Mouse (Mus musculus) heart, embryonic 16.5 days (tissue): ENCODE data around the gene Tenm1. TPM values are rescaled to one million over a fixed set of nuclear protein-coding genes. Genes with fewer than 3 reads are reported as not detected.

Experiments used
- ATAC-seq: fragments of 200-750 bp; cut with Nextera tagmentation; replicated peaks from 2 replicates; pipeline ENCODE4 v1.8.0; 2017; ENCODE audit warnings: moderate number of reproducible peaks; ENCODE audit not compliant: insufficient read depth, low FRiP score; ENCODE audit errors: extremely low read depth
- H3K27ac ChIP-seq: fragments of 300-500 bp; sonication (generic); 2 replicates; pipeline ENCODE4 v1.5.1; 2014; ENCODE audit warnings: mild to moderate bottlenecking, low read length, control low read depth, moderate library complexity
- H3K27me3 ChIP-seq: fragments of 300-500 bp; sonication (generic); 2 replicates; pipeline ENCODE4 v1.6.1; 2014; ENCODE audit warnings: low read length, mixed read lengths; ENCODE audit not compliant: control insufficient read depth, insufficient read depth
- H3K36me3 ChIP-seq: fragments of 300-500 bp; sonication (generic); 2 replicates; pipeline ENCODE4 v1.6.1; 2014; ENCODE audit not compliant: control insufficient read depth, insufficient read depth
- H3K4me1 ChIP-seq: fragments of 300-500 bp; sonication (generic); 2 replicates; pipeline ENCODE4 v1.6.1; 2014; ENCODE audit warnings: low read length, mixed read lengths; ENCODE audit not compliant: control insufficient read depth, insufficient read depth
- H3K4me2 ChIP-seq: fragments of 300-500 bp; sonication (generic); 2 replicates; pipeline ENCODE4 v1.6.1; 2014; ENCODE audit warnings: low read depth, mild to moderate bottlenecking, control low read depth, low read length
- H3K4me3 ChIP-seq: fragments of 300-500 bp; sonication (generic); 2 replicates; pipeline ENCODE4 v1.5.1; 2014; ENCODE audit warnings: mild to moderate bottlenecking, control low read depth, low read length
- H3K9ac ChIP-seq: fragments of 300-500 bp; sonication (generic); 2 replicates; pipeline ENCODE4 v1.6.1; 2014; ENCODE audit warnings: low read length, control low read depth
- H3K9me3 ChIP-seq: fragments of 300-500 bp; sonication (generic); replicated peaks from 2 replicates; pipeline ENCODE4 v1.6.1; 2016; ENCODE audit warnings: low read length; ENCODE audit not compliant: control insufficient read depth
- WGBS: fragments of 180-500 bp; shearing (Covaris S2); extraction: QIAGEN DNeasy Blood & Tissue Kit; methylation state at CpG from one replicate; pipeline ENCODE4 v1.1.7; 2014; 5-methylcytosine and 5-hydroxymethylcytosine counted together
- polyA plus RNA-seq: library from polyadenylated mRNA; unstranded; fragments of >200 nt; fragmentation: Nextera tagmentation; extraction: Ambion mirVana; gene quantifications from 2 replicates; pipeline ENCODE4 v1.2.1, GENCODE M21; 2015

The Tenm1 gene
- 0.03 and 0.24 TPM in 2 replicates for polyA plus RNA-seq

GRCm38 (mm10) chrX:43428855-43429263, at the start of gene Tenm1:
Gene Tenm1 (minus strand): TSS chrX:43429126.
- peak within 1 kb of the TSS; percentile 46 for H3K4me3 ChIP-seq
- peak within 1 kb of the TSS; percentile 67 for H3K4me2 ChIP-seq
- no peaks in the 10 kb centered on the region for H3K9me3 ChIP-seq
- no peaks in the 10 kb centered on the region for H3K36me3 ChIP-seq
- H3K27ac ChIP-seq, result no peak within 1 kb of the TSS
- peaks cover 10% of the 10 kb centered on the region for H3K27me3 ChIP-seq
- H3K9ac ChIP-seq, result no peak within 1 kb of the TSS
- ATAC-seq, result no peak
- 19% methylated on average over 14 of the region's 22 CpGs for WGBS
- H3K4me1 ChIP-seq, result 0 out of 2 replicates have a peak, but pooled peaks cover 2% of the 10 kb centered on the region

- H3K27ac ChIP-seq, result no peak overlapping the region
- H3K4me2 ChIP-seq, result no peak overlapping the region
- no peaks in the 10 kb centered on the region for H3K27me3 ChIP-seq
- no peaks in the 10 kb centered on the region for H3K36me3 ChIP-seq
- H3K9me3 ChIP-seq, result no peaks in the 10 kb centered on the region
- H3K4me3 ChIP-seq, result no peak overlapping the region
- no peaks in the 10 kb centered on the region for H3K4me1 ChIP-seq
- no peak for ATAC-seq
- no peak overlapping the region for H3K9ac ChIP-seq
Observed at GRCm38 (mm10) chrX:43467311-43467710, 38.4 kb upstream of the Tenm1 start.

- WGBS, result 9% methylated on average over 11 of the region's 11 CpGs
- no peak for ATAC-seq
Observed at GRCm38 (mm10) chrX:43430581-43430980, 1.7 kb upstream of the Tenm1 start.

GRCm38 (mm10) chrX:43429982-43430531, 1.1 kb upstream of the Tenm1 start:
- no peak for ATAC-seq
- WGBS, result 14% methylated on average over 25 of the region's 25 CpGs
- Histone ChIP-seq H3K4me2 (peak overlapping the region; percentile 67), H3K27ac (no peak overlapping the region), H3K9ac (no peak overlapping the region), H3K36me3 (no peaks in the 10 kb centered on the region), H3K27me3 (peaks cover 10% of the 10 kb centered on the region), H3K4me1 (0 out of 2 replicates have a peak, but pooled peaks cover 2% of the 10 kb centered on the region), H3K4me3 (peak overlapping the region; percentile 38), H3K9me3 (no peaks in the 10 kb centered on the region)

More at GRCm38 (mm10) chrX:43430581-43430980, 1.7 kb upstream of the Tenm1 start:
- Histone ChIP-seq H3K27ac (no peak overlapping the region), H3K9me3 (no peaks in the 10 kb centered on the region), H3K4me3 (peak overlapping the region; percentile 38), H3K9ac (no peak overlapping the region), H3K27me3 (peaks cover 10% of the 10 kb centered on the region), H3K4me1 (0 out of 2 replicates have a peak, but pooled peaks cover 2% of the 10 kb centered on the region), H3K4me2 (peak overlapping the region; percentile 67), H3K36me3 (no peaks in the 10 kb centered on the region)

- WGBS, result 14% methylated on average over 12 of the region's 12 CpGs
- Histone ChIP-seq H3K9ac (no peak overlapping the region), H3K4me3 (peak overlapping the region; percentile 46), H3K27me3 (peaks cover 10% of the 10 kb centered on the region), H3K9me3 (no peaks in the 10 kb centered on the region), H3K4me2 (peak overlapping the region; percentile 67), H3K27ac (no peak overlapping the region), H3K36me3 (no peaks in the 10 kb centered on the region), H3K4me1 (0 out of 2 replicates have a peak, but pooled peaks cover 2% of the 10 kb centered on the region)
- no peak for ATAC-seq
Observed at GRCm38 (mm10) chrX:43429337-43429736, 411 bp upstream of the Tenm1 start.

GRCm38 (mm10) chrX:43427961-43428365, 963 bp downstream of the Tenm1 start:
- no peak for ATAC-seq
- no peak overlapping the region for H3K27ac ChIP-seq
- no peak overlapping the region for H3K9ac ChIP-seq
- H3K4me2 ChIP-seq, result peak overlapping the region; percentile 67
- no peaks in the 10 kb centered on the region for H3K36me3 ChIP-seq
- H3K9me3 ChIP-seq, result no peaks in the 10 kb centered on the region
- peaks cover 10% of the 10 kb centered on the region for H3K27me3 ChIP-seq
- 11% methylated on average over 12 of the region's 12 CpGs for WGBS
- H3K4me1 ChIP-seq, result 0 out of 2 replicates have a peak, but pooled peaks cover 2% of the 10 kb centered on the region
- H3K4me3 ChIP-seq, result peak overlapping the region; percentile 9; the same call in 1 of the 2 replicates

GRCm38 (mm10) chrX:43427111-43427510, 1.8 kb downstream of the Tenm1 start:
- 21% methylated on average over 10 of the region's 10 CpGs for WGBS
- Histone ChIP-seq H3K27ac (no peak overlapping the region), H3K36me3 (no peaks in the 10 kb centered on the region), H3K9me3 (no peaks in the 10 kb centered on the region), H3K4me2 (no peak overlapping the region), H3K4me3 (no peak overlapping the region), H3K27me3 (peaks cover 10% of the 10 kb centered on the region), H3K9ac (no peak overlapping the region), H3K4me1 (0 out of 2 replicates have a peak, but pooled peaks cover 2% of the 10 kb centered on the region)
- ATAC-seq, result no peak

GRCm38 (mm10) chrX:43397957-43398356, 31.0 kb downstream of the Tenm1 start:
- ATAC-seq, result no peak
- Histone ChIP-seq H3K36me3 (no peaks in the 10 kb centered on the region), H3K4me2 (no peak overlapping the region), H3K27me3 (no peaks in the 10 kb centered on the region), H3K4me1 (no peaks in the 10 kb centered on the region), H3K27ac (no peak overlapping the region), H3K9ac (no peak overlapping the region), H3K4me3 (no peak overlapping the region), H3K9me3 (no peaks in the 10 kb centered on the region)
- WGBS, result 71% methylated on average over 3 of the region's 3 CpGs

GRCm38 (mm10) chrX:43388106-43388505, 40.8 kb downstream of the Tenm1 start:
- WGBS, result 76% methylated on average over 5 of the region's 5 CpGs
- Histone ChIP-seq H3K27ac (no peak overlapping the region), H3K9ac (no peak overlapping the region), H3K27me3 (no peaks in the 10 kb centered on the region), H3K4me3 (no peak overlapping the region), H3K36me3 (no peaks in the 10 kb centered on the region), H3K9me3 (no peaks in the 10 kb centered on the region), H3K4me1 (no peaks in the 10 kb centered on the region), H3K4me2 (no peak overlapping the region)
- ATAC-seq, result no peak
